Mouse (Mus musculus) intestine, embryonic 14.5 days (tissue): ENCODE data around the gene C1qtnf12. TPM values are rescaled to one million over a fixed set of nuclear protein-coding genes. Genes with fewer than 3 reads are reported as not detected.

Experiments
- ATAC-seq: fragments of 200-750 bp; cut with Nextera tagmentation; replicated peaks from 2 replicates; pipeline ENCODE4 v1.8.0; 2017; ENCODE audit warnings: low read depth, moderate number of reproducible peaks, moderate TSS enrichment, moderate library complexity; ENCODE audit not compliant: low FRiP score, low TSS enrichment
- DNase-seq: peaks from one replicate; pipeline ENCODE4 v3.0.0-alpha.2; 2018; ENCODE audit warnings: low spot score
- H3K27ac ChIP-seq: fragments of 300-500 bp; sonication (generic); 2 replicates; pipeline ENCODE4 v1.5.1; 2014; ENCODE audit warnings: low read depth, mild to moderate bottlenecking, control low read depth
- H3K27me3 ChIP-seq: fragments of 300-500 bp; sonication (generic); replicated peaks from 2 replicates; pipeline ENCODE4 v1.6.1; 2014; ENCODE audit warnings: low read length, control low read depth; ENCODE audit not compliant: control insufficient read depth, insufficient read depth
- H3K36me3 ChIP-seq: fragments of 300-500 bp; sonication (generic); 2 replicates; pipeline ENCODE4 v1.6.1; 2014; ENCODE audit warnings: low read length, control low read depth; ENCODE audit not compliant: control insufficient read depth, insufficient read depth
- H3K4me1 ChIP-seq: fragments of 300-500 bp; sonication (generic); replicated peaks from 2 replicates; pipeline ENCODE4 v1.6.1; 2014; ENCODE audit warnings: low read length, control low read depth, mixed read lengths; ENCODE audit not compliant: control insufficient read depth, insufficient read depth
- H3K4me2 ChIP-seq: fragments of 300-500 bp; sonication (generic); 2 replicates; pipeline ENCODE4 v1.6.1; 2014; ENCODE audit warnings: low read length
- H3K4me3 ChIP-seq: fragments of 300-500 bp; sonication (generic); 2 replicates; pipeline ENCODE4 v1.5.1; 2014; ENCODE audit warnings: low read depth, low read length, control low read depth, mixed read lengths
- H3K9ac ChIP-seq: fragments of 300-500 bp; sonication (generic); 2 replicates; pipeline ENCODE4 v1.6.1; 2014; ENCODE audit warnings: mild to moderate bottlenecking, low read length
- H3K9me3 ChIP-seq: fragments of 300-500 bp; sonication (generic); 2 replicates; pipeline ENCODE4 v1.6.1; 2016; ENCODE audit warnings: low read length, control low read depth; ENCODE audit not compliant: control insufficient read depth
- WGBS: fragments of 180-500 bp; shearing (Covaris S2); extraction: QIAGEN DNeasy Blood & Tissue Kit; methylation state at CpG from one replicate; pipeline ENCODE4 v1.1.7; 2014; 5-methylcytosine and 5-hydroxymethylcytosine counted together
- polyA plus RNA-seq: library from polyadenylated mRNA; unstranded; fragments of >200 nt; fragmentation: Nextera tagmentation; extraction: Ambion mirVana; gene quantifications from 2 replicates; pipeline ENCODE4 v1.2.1, GENCODE M21; 2014

Gene C1qtnf12
- polyA plus RNA-seq, 1 experiment from 2014 or later, result 55.5 TPM

DNA sequence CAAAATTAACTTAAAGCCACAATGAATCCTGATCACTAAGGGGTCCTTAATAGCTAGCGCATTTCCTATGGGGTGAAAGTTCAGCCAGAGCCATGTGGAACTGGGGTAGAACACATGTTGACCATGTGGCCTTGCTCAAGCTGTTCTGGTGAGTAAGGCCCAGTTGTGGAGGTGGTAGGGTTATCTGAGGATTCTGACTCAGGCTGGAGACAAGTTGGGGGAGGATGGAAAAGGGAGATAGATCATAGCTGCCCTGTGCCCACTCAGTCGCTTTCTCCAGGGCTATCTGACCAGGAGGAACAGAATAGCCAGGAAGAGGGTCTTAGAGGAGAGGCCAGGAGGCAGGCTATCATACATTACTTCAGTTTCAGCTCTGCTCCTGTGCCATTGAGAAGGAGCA, 52.3 kb downstream of the C1qtnf12 start:
- DNase-seq, result no peak
- Histone ChIP-seq H3K4me2 (no peak overlapping the region), H3K9ac (no peak overlapping the region), H3K4me3 (no peak overlapping the region), H3K27me3 (no peaks in the 10 kb centered on the region), H3K9me3 (no peaks in the 10 kb centered on the region), H3K27ac (no peak overlapping the region), H3K36me3 (peaks cover 48% of the 10 kb centered on the region), H3K4me1 (no peaks in the 10 kb centered on the region)
- 91% methylated on average over 2 of the region's 2 CpGs for WGBS
- no peak for ATAC-seq

Other genes starting within 250 kb of the C1qtnf12 start
- gene Tmem240, start 227.5 kb upstream of the C1qtnf12 start, polyA plus RNA-seq, result 0.55 and 0.60 TPM in 2 replicates
- 134 and 136 TPM in 2 replicates for gene Atad3a, start 201.2 kb upstream of the C1qtnf12 start, polyA plus RNA-seq
- 16.4 and 16.6 TPM in 2 replicates for gene Vwa1, start 187.6 kb upstream of the C1qtnf12 start, polyA plus RNA-seq
- 0.55 and 0.69 TPM in 2 replicates for gene Tmem88b, start 176.4 kb upstream of the C1qtnf12 start, polyA plus RNA-seq
- not detected in 2 replicates for gene Ankrd65, start 171.9 kb upstream of the C1qtnf12 start, polyA plus RNA-seq
- gene Mrpl20, start 159.4 kb upstream of the C1qtnf12 start, polyA plus RNA-seq, result 237 and 246 TPM in 2 replicates
- gene Ccnl2, start 149.8 kb upstream of the C1qtnf12 start, polyA plus RNA-seq, result 161 and 192 TPM in 2 replicates
- gene Aurkaip1, start 131.0 kb upstream of the C1qtnf12 start, polyA plus RNA-seq, result 133 and 151 TPM in 2 replicates
- gene Mxra8, start 122.6 kb upstream of the C1qtnf12 start, polyA plus RNA-seq, result 60.0 and 73.3 TPM in 2 replicates
- gene Dvl1, start 114.9 kb upstream of the C1qtnf12 start, polyA plus RNA-seq, result 7.3 and 7.8 TPM in 2 replicates
- gene Tas1r3, start 99.0 kb upstream of the C1qtnf12 start, polyA plus RNA-seq, result 0.38 and 0.43 TPM in 2 replicates
- 20.5 and 21.4 TPM in 2 replicates for gene Cptp, start 92.9 kb upstream of the C1qtnf12 start, polyA plus RNA-seq
- 69.3 and 76.4 TPM in 2 replicates for gene Ints11, start 92.8 kb upstream of the C1qtnf12 start, polyA plus RNA-seq
- 55.6 and 55.9 TPM in 2 replicates for gene Pusl1, start 70.5 kb upstream of the C1qtnf12 start, polyA plus RNA-seq
- gene Acap3, start 70.5 kb upstream of the C1qtnf12 start, polyA plus RNA-seq, result 16.2 and 16.6 TPM in 2 replicates
- gene Ube2j2, start 18.5 kb upstream of the C1qtnf12 start, polyA plus RNA-seq, result 114 and 124 TPM in 2 replicates
- gene B3galt6, start 30.3 kb downstream of the C1qtnf12 start, polyA plus RNA-seq, result 16.6 and 17.9 TPM in 2 replicates
- gene Sdf4, start 30.6 kb downstream of the C1qtnf12 start, polyA plus RNA-seq, result 157 and 165 TPM in 2 replicates
- gene Tnfrsf4, start 51.5 kb downstream of the C1qtnf12 start, polyA plus RNA-seq, result 0.50 and 0.56 TPM in 2 replicates
- gene Tnfrsf18, start 63.8 kb downstream of the C1qtnf12 start, polyA plus RNA-seq, result 1.6 and 2.0 TPM in 2 replicates
- gene Ttll10, start 97.1 kb downstream of the C1qtnf12 start, polyA plus RNA-seq, result 2.7 and 3.5 TPM in 2 replicates
- gene 9430015G10Rik, start 147.7 kb downstream of the C1qtnf12 start, polyA plus RNA-seq, result 34.5 and 38.8 TPM in 2 replicates
- 0.14 and 0.16 TPM in 2 replicates for gene Rnf223, start 168.2 kb downstream of the C1qtnf12 start, polyA plus RNA-seq
- 80.6 and 82.1 TPM in 2 replicates for gene Agrn, start 235.2 kb downstream of the C1qtnf12 start, polyA plus RNA-seq
- 0.58 and 0.91 TPM in 2 replicates for gene Isg15, start 238.5 kb downstream of the C1qtnf12 start, polyA plus RNA-seq
- gene AW011738, start 241.0 kb downstream of the C1qtnf12 start, polyA plus RNA-seq, result 0.69 and 1.1 TPM in 2 replicates